Mouse (Mus musculus) skeletal muscle tissue, adult 2 months (tissue): ENCODE data around the gene Nav2.

Experiments
- DNase-seq: peaks from one replicate; pipeline ENCODE4 v3.0.0-alpha.2; 2012; ENCODE audit warnings: low read depth, low spot score

Nav2 gene

GRCm38 (mm10) chr7:49000816-49001215 is 92.3 kb downstream of the Nav2 start:
- DNase-seq = no peak

- DNase-seq = no peak
Measured at GRCm38 (mm10) chr7:49004402-49004801, 95.9 kb downstream of the Nav2 start.

GRCm38 (mm10) chr7:49006886-49007285 is 98.4 kb downstream of the Nav2 start:
- no peak for DNase-seq

GRCm38 (mm10) chr7:49010739-49011138 is 102.2 kb downstream of the Nav2 start:
- no peak for DNase-seq

- DNase-seq = no peak
Measured at GRCm38 (mm10) chr7:49012027-49012426, 103.5 kb downstream of the Nav2 start.

- DNase-seq = no peak
Measured at GRCm38 (mm10) chr7:49014480-49014879, 106.0 kb downstream of the Nav2 start.

GRCm38 (mm10) chr7:49015297-49015696 is 106.8 kb downstream of the Nav2 start:
- DNase-seq = no peak

- DNase-seq = no peak
Measured at GRCm38 (mm10) chr7:49016088-49016487, 107.6 kb downstream of the Nav2 start.

GRCm38 (mm10) chr7:49017794-49018193 is 109.3 kb downstream of the Nav2 start:
- DNase-seq = no peak

- DNase-seq = no peak
Measured at GRCm38 (mm10) chr7:49018478-49018914, 110.0 kb downstream of the Nav2 start.

- no peak for DNase-seq
Measured at GRCm38 (mm10) chr7:49025026-49025815, 116.7 kb downstream of the Nav2 start.

GRCm38 (mm10) chr7:49025991-49026390 is 117.5 kb downstream of the Nav2 start:
- no peak for DNase-seq

GRCm38 (mm10) chr7:49026466-49026865 is 118.0 kb downstream of the Nav2 start:
- no peak for DNase-seq

- no peak for DNase-seq
Measured at GRCm38 (mm10) chr7:49029282-49030012, 120.9 kb downstream of the Nav2 start.

- no peak for DNase-seq
Measured at GRCm38 (mm10) chr7:49032216-49032615, 123.7 kb downstream of the Nav2 start.

- no peak for DNase-seq
Measured at GRCm38 (mm10) chr7:49034253-49034652, 125.7 kb downstream of the Nav2 start.

- DNase-seq = no peak
Measured at GRCm38 (mm10) chr7:49040163-49040562, 131.6 kb downstream of the Nav2 start.

GRCm38 (mm10) chr7:49041334-49042070 is 133.0 kb downstream of the Nav2 start:
- no peak for DNase-seq

GRCm38 (mm10) chr7:49045499-49046346 is 137.2 kb downstream of the Nav2 start:
- DNase-seq = no peak

- no peak for DNase-seq
Measured at GRCm38 (mm10) chr7:49046347-49046989, 138.0 kb downstream of the Nav2 start.

GRCm38 (mm10) chr7:49047336-49047735 is 138.8 kb downstream of the Nav2 start:
- DNase-seq = no peak
